Mouse (Mus musculus) lung, embryonic 14.5 days (tissue): ENCODE results near the gene Cdc34b. TPM values are rescaled to one million over a fixed set of nuclear protein-coding genes. Genes with fewer than 3 reads are reported as not detected.

Source experiments
- ATAC-seq: fragments of 200-750 bp; cut with Nextera tagmentation; 2 replicates; pipeline ENCODE4 v1.8.0; 2017; ENCODE audit warnings: mild to moderate bottlenecking, moderate TSS enrichment, moderate library complexity; ENCODE audit not compliant: insufficient read depth
- DNase-seq: peaks from one replicate; pipeline ENCODE4 v3.0.0-alpha.2; 2015
- H3K27ac ChIP-seq: fragments of 300-500 bp; sonication (generic); 2 replicates; pipeline ENCODE4 v1.5.1; 2014; ENCODE audit warnings: low read depth, mild to moderate bottlenecking, moderate library complexity
- H3K27me3 ChIP-seq: fragments of 300-500 bp; sonication (generic); 2 replicates; pipeline ENCODE4 v1.6.1; 2014; ENCODE audit warnings: low read length, control low read depth; ENCODE audit not compliant: insufficient read depth
- H3K36me3 ChIP-seq: fragments of 300-500 bp; sonication (generic); 2 replicates; pipeline ENCODE4 v1.6.1; 2014; ENCODE audit warnings: control low read depth; ENCODE audit not compliant: insufficient read depth
- H3K4me1 ChIP-seq: fragments of 300-500 bp; sonication (generic); 2 replicates; pipeline ENCODE4 v1.6.1; 2014; ENCODE audit warnings: antibody characterized with exemption, control low read depth; ENCODE audit not compliant: insufficient read depth
- H3K4me2 ChIP-seq: fragments of 300-500 bp; sonication (generic); 2 replicates; pipeline ENCODE4 v1.6.1; 2014; ENCODE audit warnings: mild to moderate bottlenecking
- H3K4me3 ChIP-seq: fragments of 300-500 bp; sonication (generic); 2 replicates; pipeline ENCODE4 v1.5.1; 2014; ENCODE audit warnings: low read depth, low read length
- H3K9ac ChIP-seq: fragments of 300-500 bp; sonication (generic); 2 replicates; pipeline ENCODE4 v1.6.1; 2014
- H3K9me3 ChIP-seq: fragments of 300-500 bp; sonication (generic); 2 replicates; pipeline ENCODE4 v1.6.1; 2016; ENCODE audit warnings: low read depth, low read length, control low read depth
- CTCF ChIP-seq: IDR thresholded peaks from 2 replicates; pipeline ENCODE4 v1.5.1; 2016; ENCODE audit warnings: antibody characterized with exemption, low read depth
- WGBS: fragments of 180-500 bp; shearing (Covaris S2); extraction: QIAGEN DNeasy Blood & Tissue Kit; methylation state at CpG from one replicate; pipeline ENCODE4 v1.1.7; 2014; 5-methylcytosine and 5-hydroxymethylcytosine counted together
- polyA plus RNA-seq: library from polyadenylated mRNA; unstranded; fragments of >200 nt; fragmentation: Nextera tagmentation; extraction: Ambion mirVana; gene quantifications from 2 replicates; pipeline ENCODE4 v1.2.1, GENCODE M21; 2014

Cdc34b gene
- polyA plus RNA-seq, 1 experiment from 2014 or later: 0.21 TPM

- no peaks in the 10 kb centered on the region for H3K36me3 ChIP-seq
- TF ChIP-seq CTCF: no peak
- no peaks in the 10 kb centered on the region for H3K27me3 ChIP-seq
- WGBS: 74% methylated on average over 7 of the region's 7 CpGs
- DNase-seq (no peak), ATAC-seq (no peak)
- H3K9ac ChIP-seq: no peak overlapping the region
- no peak overlapping the region for H3K4me3 ChIP-seq
- H3K4me1 ChIP-seq: no peaks in the 10 kb centered on the region
- H3K4me2 ChIP-seq: no peak overlapping the region
- no peak overlapping the region for H3K27ac ChIP-seq
- no peaks in the 10 kb centered on the region for H3K9me3 ChIP-seq
These were observed 19.2 kb downstream of the Cdc34b start for GRCm38 (mm10) chr11:94760799-94761198.

DNA sequence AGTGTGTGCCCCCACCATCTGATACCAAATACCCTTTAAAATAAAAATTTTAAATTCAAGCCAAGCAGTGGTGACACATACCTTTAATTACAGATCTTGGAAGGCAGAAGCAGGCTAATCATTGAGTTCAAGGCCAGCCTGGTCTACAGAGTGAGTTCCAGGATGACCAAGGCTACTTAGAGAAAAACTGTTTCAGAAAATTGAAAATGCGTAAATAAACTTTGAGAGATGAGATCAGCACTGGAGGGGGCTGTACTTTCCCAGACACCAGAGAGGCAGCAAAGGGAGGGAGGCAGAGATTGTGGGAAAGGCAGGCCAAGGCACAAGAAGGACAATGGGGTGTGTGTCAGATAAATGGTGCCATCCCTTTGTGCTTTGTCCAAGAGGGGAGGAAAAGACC, 20.7 kb downstream of the Cdc34b start:
- no peak overlapping the region for H3K9ac ChIP-seq
- H3K27me3 ChIP-seq: no peaks in the 10 kb centered on the region
- H3K4me2 ChIP-seq: no peak overlapping the region
- DNase-seq (no peak), ATAC-seq (no peak)
- 70% methylated on average over 1 of the region's 1 CpGs for WGBS
- no peak for TF ChIP-seq CTCF
- H3K4me1 ChIP-seq: no peaks in the 10 kb centered on the region
- H3K36me3 ChIP-seq: no peaks in the 10 kb centered on the region
- H3K9me3 ChIP-seq: no peaks in the 10 kb centered on the region
- no peak overlapping the region for H3K4me3 ChIP-seq
- H3K27ac ChIP-seq: no peak overlapping the region

DNA sequence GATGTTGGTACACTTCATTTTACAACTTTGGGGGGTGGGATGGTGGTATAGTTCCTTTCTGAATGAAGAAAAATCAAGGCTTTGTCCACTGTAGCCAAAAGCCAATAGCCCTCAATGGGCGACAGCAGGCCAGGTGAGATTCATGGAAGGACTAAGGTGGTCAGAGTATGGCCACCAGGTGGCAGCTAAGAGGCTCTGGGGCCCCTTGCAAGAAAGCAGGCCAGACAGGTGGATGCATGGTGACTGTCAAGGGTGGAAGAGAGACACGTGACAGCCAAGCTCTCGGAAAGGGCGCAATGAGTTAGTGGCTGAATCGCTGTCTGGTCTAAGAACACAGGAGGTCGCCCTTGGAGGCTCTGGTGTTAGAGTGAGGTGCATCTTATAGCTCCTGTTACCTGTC, 21.2 kb downstream of the Cdc34b start:
- no peak for DNase-seq
- no peaks in the 10 kb centered on the region for H3K4me1 ChIP-seq
- no peaks in the 10 kb centered on the region for H3K27me3 ChIP-seq
- 31% methylated on average over 6 of the region's 6 CpGs for WGBS
- H3K27ac ChIP-seq: no peak overlapping the region
- H3K4me3 ChIP-seq: no peak overlapping the region
- no peak for ATAC-seq
- no peaks in the 10 kb centered on the region for H3K36me3 ChIP-seq
- H3K9me3 ChIP-seq: no peaks in the 10 kb centered on the region
- H3K9ac ChIP-seq: no peak overlapping the region
- TF ChIP-seq CTCF: peak; percentile 51
- no peak overlapping the region for H3K4me2 ChIP-seq

GRCm38 (mm10) chr11:94767241-94767640, 25.7 kb downstream of the Cdc34b start:
- H3K4me1 ChIP-seq: no peaks in the 10 kb centered on the region
- no peaks in the 10 kb centered on the region for H3K36me3 ChIP-seq
- H3K4me2 ChIP-seq: no peak overlapping the region
- DNase-seq (no peak), ATAC-seq (no peak)
- no peaks in the 10 kb centered on the region for H3K27me3 ChIP-seq
- TF ChIP-seq CTCF: no peak
- H3K4me3 ChIP-seq: no peak overlapping the region
- no peak overlapping the region for H3K27ac ChIP-seq
- no peaks in the 10 kb centered on the region for H3K9me3 ChIP-seq
- WGBS: 89% methylated on average over 2 of the region's 2 CpGs
- H3K9ac ChIP-seq: no peak overlapping the region

- no peaks in the 10 kb centered on the region for H3K4me1 ChIP-seq
- no peaks in the 10 kb centered on the region for H3K27me3 ChIP-seq
- H3K4me2 ChIP-seq: no peak overlapping the region
- WGBS: 49% methylated on average over 3 of the region's 3 CpGs
- DNase-seq: no peak
- H3K27ac ChIP-seq: no peak overlapping the region
- no peak overlapping the region for H3K9ac ChIP-seq
- TF ChIP-seq CTCF: no peak
- no peak for ATAC-seq
- H3K36me3 ChIP-seq: no peaks in the 10 kb centered on the region
- H3K9me3 ChIP-seq: no peaks in the 10 kb centered on the region
- H3K4me3 ChIP-seq: no peak overlapping the region
These were observed 30.9 kb downstream of the Cdc34b start for GRCm38 (mm10) chr11:94772363-94773055.

- H3K4me3 ChIP-seq: no peak overlapping the region
- H3K27ac ChIP-seq: no peak overlapping the region
- 73% methylated on average over 1 of the region's 1 CpGs for WGBS
- peak; percentile 51 for DNase-seq
- no peaks in the 10 kb centered on the region for H3K27me3 ChIP-seq
- no peaks in the 10 kb centered on the region for H3K36me3 ChIP-seq
- H3K9me3 ChIP-seq: no peaks in the 10 kb centered on the region
- no peak for ATAC-seq
- H3K9ac ChIP-seq: no peak overlapping the region
- H3K4me2 ChIP-seq: no peak overlapping the region
- TF ChIP-seq CTCF: peak; percentile 52
- no peaks in the 10 kb centered on the region for H3K4me1 ChIP-seq
These were observed 32.3 kb downstream of the Cdc34b start for GRCm38 (mm10) chr11:94773851-94774250.

DNA sequence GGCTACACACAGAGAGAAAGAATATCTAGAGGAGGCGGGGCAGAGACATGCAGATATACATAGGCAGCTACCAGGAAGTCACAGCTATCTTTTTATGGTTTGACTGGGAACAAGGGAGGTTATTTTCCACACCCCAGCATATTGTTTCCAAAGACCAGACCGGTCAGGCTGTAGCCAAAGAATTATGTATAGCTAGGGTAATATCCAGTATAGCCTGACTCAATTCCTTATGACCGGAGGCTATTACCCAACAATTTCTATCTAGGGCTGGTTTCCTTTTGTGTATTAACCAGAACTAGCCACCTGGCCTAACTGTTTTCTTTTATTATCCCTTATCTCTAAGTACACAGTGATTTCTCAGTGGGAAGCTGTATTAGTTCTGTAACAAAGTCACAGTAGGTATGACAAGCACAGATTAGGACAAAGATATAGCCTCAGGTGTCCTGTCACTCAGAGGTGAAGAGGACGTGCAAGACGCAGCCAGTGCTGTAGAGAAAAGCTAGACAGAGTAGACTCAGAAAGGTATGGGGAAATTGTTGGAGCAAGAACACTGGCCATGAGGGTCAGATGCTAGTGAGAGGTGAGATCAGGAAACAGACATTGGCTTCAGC, 33.4 kb downstream of the Cdc34b start:
- 83% methylated on average over 5 of the region's 5 CpGs for WGBS
- Histone ChIP-seq H3K27ac (no peak overlapping the region), H3K36me3 (no peaks in the 10 kb centered on the region), H3K4me2 (no peak overlapping the region), H3K4me1 (no peaks in the 10 kb centered on the region), H3K27me3 (no peaks in the 10 kb centered on the region), H3K9me3 (no peaks in the 10 kb centered on the region), H3K4me3 (no peak overlapping the region), H3K9ac (no peak overlapping the region)
- no peak for ATAC-seq
- no peak for TF ChIP-seq CTCF
- DNase-seq: no peak
